Mouse (Mus musculus) thymus, adult 2 months (tissue): ENCODE data around the gene Mmp2. TPM values are rescaled to one million over a fixed set of nuclear protein-coding genes. Genes with fewer than 3 reads are reported as not detected.
"Not testable (repeated sequence)": the region's sequence is repeated elsewhere in the genome, so short reads cannot be mapped to it uniquely, and the experiment has no call there.

Source experiments
- DNase-seq: peaks from one replicate; pipeline ENCODE4 v3.0.0; 2021
- H3K27ac ChIP-seq: fragments of 200-500 bp; 2 replicates; pipeline ENCODE4 v1.5.1; 2012; ENCODE audit warnings: low read length, control low read depth; ENCODE audit not compliant: control insufficient read depth, insufficient read depth
- H3K27me3 ChIP-seq: fragments of 200-500 bp; 2 replicates; pipeline ENCODE4 v1.6.1; 2012; ENCODE audit warnings: mild to moderate bottlenecking, low read length, moderate library complexity, mixed read lengths; ENCODE audit not compliant: control insufficient read depth, insufficient read depth
- H3K36me3 ChIP-seq: fragments of 200-500 bp; 2 replicates; pipeline ENCODE4 v1.6.1; 2012; ENCODE audit warnings: mild to moderate bottlenecking, low read length, moderate library complexity; ENCODE audit not compliant: control insufficient read depth, insufficient read depth
- H3K4me1 ChIP-seq: fragments of 200-500 bp; replicated peaks from 2 replicates; pipeline ENCODE4 v1.6.1; 2012; ENCODE audit warnings: low read length; ENCODE audit not compliant: control insufficient read depth, insufficient read depth
- H3K4me3 ChIP-seq: fragments of 200-500 bp; 2 replicates; pipeline ENCODE4 v1.5.1; 2012; ENCODE audit warnings: mild to moderate bottlenecking, low read length, control low read depth, moderate library complexity; ENCODE audit not compliant: control insufficient read depth, insufficient read depth
- CTCF ChIP-seq: fragments of 200-500 bp; IDR thresholded peaks from 2 replicates; pipeline ENCODE4 v1.5.1; 2012; ENCODE audit warnings: mild to moderate bottlenecking, control low read depth, low read length, moderate library complexity, borderline replicate concordance; ENCODE audit not compliant: control insufficient read depth, poor library complexity, insufficient read depth; ENCODE audit errors: extremely low read depth
- POLR2A ChIP-seq: fragments of 200-500 bp; IDR thresholded peaks from 2 replicates; pipeline ENCODE4 v1.6.1; 2012; ENCODE audit warnings: mild to moderate bottlenecking, low read length, control low read depth, moderate library complexity; ENCODE audit not compliant: control insufficient read depth, poor library complexity, insufficient read depth; ENCODE audit errors: extremely low read depth
- WGBS: fragments of 180-500 bp; shearing (Covaris S2); methylation state at CpG from one replicate; pipeline ENCODE4 v1.1.7; 2018; 5-methylcytosine and 5-hydroxymethylcytosine counted together
- polyA plus RNA-seq: library from polyadenylated mRNA; depleted of rRNA; stranded (reverse); fragments of >200 nt; gene quantifications from 2 replicates; pipeline ENCODE4 v1.2.3, GENCODE M21; 2012; rRNA removed

The Mmp2 gene
- polyA plus RNA-seq, result 41.5 and 55.9 TPM in 2 replicates

DNA sequence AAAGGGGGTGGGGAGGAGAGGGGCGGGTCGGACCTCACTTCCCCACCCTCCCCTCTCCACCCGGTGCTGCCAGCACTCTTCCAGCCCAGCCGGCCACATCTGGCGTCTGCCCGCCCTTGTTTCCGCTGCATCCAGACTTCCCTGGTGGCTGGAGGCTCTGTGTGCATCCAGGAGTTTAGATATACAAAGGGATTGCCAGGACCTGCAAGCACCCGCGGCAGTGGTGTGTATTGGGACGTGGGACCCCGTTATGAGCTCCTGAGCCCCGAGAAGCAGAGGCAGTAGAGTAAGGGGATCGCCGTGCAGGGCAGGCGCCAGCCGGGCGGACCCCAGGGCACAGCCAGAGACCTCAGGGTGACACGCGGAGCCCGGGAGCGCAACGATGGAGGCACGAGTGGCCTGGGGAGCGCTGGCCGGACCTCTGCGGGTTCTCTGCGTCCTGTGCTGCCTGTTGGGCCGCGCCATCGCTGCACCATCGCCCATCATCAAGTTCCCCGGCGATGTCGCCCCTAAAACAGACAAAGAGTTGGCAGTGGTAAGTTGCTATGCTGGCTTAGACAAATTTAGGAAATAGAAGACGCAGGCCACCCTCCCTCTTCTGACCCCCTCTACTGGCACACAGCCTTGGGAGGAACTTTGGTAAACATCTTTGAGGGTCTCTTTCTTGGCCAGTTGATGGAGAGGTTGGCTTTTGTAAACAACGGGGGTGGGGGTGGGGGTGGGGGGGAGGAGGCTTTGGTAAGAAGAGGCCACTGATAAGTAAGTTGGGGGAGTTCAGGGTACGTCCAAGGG, at the start of gene Mmp2:
TSS of gene Mmp2 (plus strand) at position 49 of the 792 bp plus-strand sequence.
- 8% methylated on average over 37 of the region's 37 CpGs for WGBS
- Histone ChIP-seq H3K4me3 (no peak within 1 kb of the TSS), H3K27ac (no peak within 1 kb of the TSS), H3K4me1 (no peaks in the 10 kb centered on the region), H3K27me3 (no peaks in the 10 kb centered on the region), H3K36me3 (no peaks in the 10 kb centered on the region)
- no peak for DNase-seq
- TF ChIP-seq POLR2A, result no peak
- no peak for TF ChIP-seq CTCF

DNA sequence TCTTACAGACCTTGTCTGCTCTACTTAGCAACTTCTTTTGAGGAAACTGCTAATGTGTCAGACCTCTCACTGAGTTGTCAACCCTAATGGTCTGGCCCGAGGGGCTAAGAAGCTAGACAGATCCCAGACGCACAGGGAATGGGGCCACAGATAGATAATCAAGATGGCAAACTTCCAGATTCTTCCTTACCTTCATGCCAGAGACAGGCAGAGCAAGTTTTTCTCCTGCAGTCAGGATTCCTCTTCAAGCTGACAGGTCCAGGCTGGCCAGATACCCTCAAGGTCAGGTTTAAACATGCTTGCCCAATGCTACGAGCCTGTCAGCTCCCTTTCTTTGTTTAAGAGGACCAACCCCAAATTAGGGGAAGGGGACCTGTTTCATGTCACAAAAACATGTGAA, 46.1 kb upstream of the Mmp2 start:
- no peaks in the 10 kb centered on the region for H3K36me3 ChIP-seq
- no peak overlapping the region for H3K4me3 ChIP-seq
- no peak for DNase-seq
- no peak overlapping the region for H3K27ac ChIP-seq
- TF ChIP-seq POLR2A (no peak), CTCF (no peak)
- no peaks in the 10 kb centered on the region for H3K4me1 ChIP-seq
- H3K27me3 ChIP-seq, result no peaks in the 10 kb centered on the region
- 80% methylated on average over 3 of the region's 3 CpGs for WGBS

DNA sequence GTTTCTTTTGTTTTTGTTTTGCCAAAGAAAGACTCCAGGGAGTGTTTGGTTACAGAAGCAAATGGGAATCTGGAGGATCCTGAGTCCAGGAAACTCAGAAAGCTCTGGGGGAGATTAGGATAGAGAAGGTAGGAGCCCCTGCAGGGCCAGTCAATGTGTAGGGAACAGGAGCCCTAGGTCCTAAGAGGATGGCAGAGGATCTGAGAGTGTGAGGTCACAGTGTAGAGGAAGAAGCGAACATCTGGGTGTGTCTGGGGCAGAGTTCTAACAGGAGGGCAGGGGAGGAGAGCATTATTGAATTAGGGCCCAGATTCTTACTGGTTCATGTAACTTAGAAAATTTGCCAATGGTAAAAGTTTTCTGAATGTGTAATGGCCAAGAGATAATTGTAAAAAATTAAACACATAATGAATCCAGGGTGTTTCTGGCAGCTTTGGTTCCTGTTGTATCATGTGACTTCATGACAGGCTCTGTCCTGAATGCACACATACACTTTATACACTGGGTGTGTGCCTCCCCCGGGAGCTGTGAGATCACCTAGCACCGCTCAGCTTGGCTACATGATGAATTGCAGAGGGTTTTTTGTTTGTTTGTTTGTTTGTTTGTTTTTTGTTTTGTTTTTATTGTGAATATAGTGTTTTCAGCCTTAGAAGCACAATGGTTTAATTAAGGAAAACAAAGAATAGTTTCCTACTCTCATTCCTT, 43.0 kb upstream of the Mmp2 start:
- DNase-seq, result no peak
- Histone ChIP-seq H3K4me3 (no peak overlapping the region), H3K36me3 (no peaks in the 10 kb centered on the region), H3K27ac (no peak overlapping the region), H3K27me3 (no peaks in the 10 kb centered on the region), H3K4me1 (no peaks in the 10 kb centered on the region)
- 79% methylated on average over 3 of the region's 3 CpGs for WGBS
- no peak for TF ChIP-seq CTCF
- TF ChIP-seq POLR2A, result no peak

DNA sequence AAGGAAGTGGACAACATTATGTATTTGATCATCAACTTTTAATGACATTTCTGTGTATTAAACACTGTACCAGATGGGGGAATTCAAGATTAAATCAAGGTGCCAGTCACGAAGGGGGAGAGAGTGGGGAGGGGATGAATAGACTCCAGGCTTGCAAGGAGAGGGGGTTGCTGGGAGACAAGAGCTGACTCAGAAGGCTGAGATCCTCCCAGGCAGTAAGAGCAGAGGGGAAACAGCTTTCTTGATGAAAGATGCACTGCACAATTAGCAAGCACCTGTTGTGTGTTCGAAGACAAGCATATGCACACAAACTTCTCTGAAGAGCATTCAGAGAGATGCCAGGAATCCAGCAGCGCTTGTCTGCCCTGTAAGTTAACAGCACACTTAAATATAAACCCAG, 36.3 kb upstream of the Mmp2 start:
- no peak overlapping the region for H3K27ac ChIP-seq
- WGBS, result 80% methylated on average over 3 of the region's 3 CpGs
- H3K36me3 ChIP-seq, result no peaks in the 10 kb centered on the region
- no peak for DNase-seq
- no peak overlapping the region for H3K4me3 ChIP-seq
- no peaks in the 10 kb centered on the region for H3K27me3 ChIP-seq
- TF ChIP-seq POLR2A (no peak), CTCF (no peak)
- H3K4me1 ChIP-seq, result no peaks in the 10 kb centered on the region

DNA sequence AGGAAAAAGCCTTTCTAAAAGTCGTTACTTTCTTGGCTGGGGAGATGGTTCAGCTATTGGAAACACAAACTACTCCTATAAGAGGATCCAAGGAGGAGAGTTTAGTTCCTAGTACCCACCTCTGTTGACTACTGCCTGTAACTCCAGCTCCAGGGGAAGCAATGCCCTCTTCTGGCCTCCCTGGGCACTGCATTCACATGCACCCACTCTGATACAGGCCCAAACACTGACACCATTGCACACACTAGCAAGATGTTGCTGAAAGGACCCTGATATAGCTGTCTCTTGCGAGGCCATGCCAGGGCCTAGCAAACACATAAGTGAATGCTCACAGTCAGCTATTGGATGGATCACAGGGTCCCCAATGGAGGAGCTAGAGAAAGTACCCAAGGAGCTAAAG, 35.1 kb upstream of the Mmp2 start:
- WGBS, result 92% methylated on average over 2 of the region's 2 CpGs

DNA sequence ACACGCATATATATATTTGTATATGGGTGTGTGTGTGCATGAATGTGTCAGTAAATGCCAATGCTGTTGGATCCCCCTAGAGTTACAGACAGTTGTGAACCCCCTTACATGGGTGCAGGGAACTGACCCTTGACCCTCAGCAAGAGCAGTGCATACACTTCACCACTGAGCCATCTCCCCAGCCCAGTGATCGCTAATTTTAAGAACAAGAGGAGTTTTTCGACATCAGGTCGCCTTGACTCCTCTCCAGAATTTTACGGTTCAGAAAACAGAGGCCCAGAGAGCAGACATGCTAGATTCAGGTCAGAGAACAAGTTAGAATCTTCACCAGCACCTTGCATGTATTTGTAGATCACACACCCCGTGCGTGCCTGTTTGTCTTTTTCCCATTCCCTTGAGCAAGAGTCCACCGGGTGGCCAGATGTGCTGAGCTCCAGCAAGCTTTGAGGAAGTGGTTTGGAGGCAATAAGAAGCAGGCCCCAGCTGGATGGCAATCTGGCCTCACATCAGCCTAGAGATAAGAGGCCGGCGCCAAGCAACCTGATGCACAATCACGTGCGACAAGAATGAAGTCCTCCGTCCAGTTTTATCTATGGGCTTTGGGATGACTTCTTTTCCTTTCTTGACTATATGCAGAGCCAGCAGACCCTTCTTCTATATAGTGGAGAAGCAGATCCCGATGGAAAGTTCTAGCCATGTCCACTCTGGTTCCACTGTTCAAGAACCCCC, 33.1 kb upstream of the Mmp2 start:
- no peak overlapping the region for H3K4me3 ChIP-seq
- WGBS, result 43% methylated on average over 14 of the region's 14 CpGs
- no peak for DNase-seq

More for the DNA sequence above, 35.1 kb upstream of the Mmp2 start:
- not testable (repeated sequence) for H3K27ac ChIP-seq, H3K36me3 ChIP-seq, H3K4me1 ChIP-seq, DNase-seq, H3K4me3 ChIP-seq, H3K27me3 ChIP-seq

More for the DNA sequence above, 33.1 kb upstream of the Mmp2 start:
- no peak for TF ChIP-seq POLR2A
- TF ChIP-seq CTCF, result no peak
- Histone ChIP-seq H3K4me1 (no peaks in the 10 kb centered on the region), H3K27ac (no peak overlapping the region), H3K36me3 (no peaks in the 10 kb centered on the region), H3K27me3 (no peaks in the 10 kb centered on the region)
